Mouse (Mus musculus): ENCODE measurements around the gene Cav2.

The Cav2 gene

DNA sequence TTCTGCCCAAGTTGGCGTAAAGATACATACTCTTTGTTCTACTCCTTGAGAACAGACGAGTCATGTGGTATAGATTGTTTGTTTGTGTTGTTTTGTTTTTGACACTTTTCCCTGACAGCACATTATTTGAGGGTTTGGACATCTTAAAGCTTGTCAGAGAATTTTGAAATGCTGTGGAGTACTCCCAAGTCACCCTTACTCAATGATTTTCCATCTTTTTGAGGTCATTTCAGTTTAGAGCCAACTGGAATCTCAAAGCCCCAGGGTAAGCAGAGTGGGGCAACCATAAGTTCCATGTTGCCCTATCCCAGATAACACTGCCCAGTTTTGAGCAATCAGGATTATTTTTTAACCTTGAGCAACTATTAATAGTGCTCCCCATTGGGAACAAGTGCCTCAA is 33.3 kb downstream of the Cav2 start:
- no peak for DNase-seq

DNA sequence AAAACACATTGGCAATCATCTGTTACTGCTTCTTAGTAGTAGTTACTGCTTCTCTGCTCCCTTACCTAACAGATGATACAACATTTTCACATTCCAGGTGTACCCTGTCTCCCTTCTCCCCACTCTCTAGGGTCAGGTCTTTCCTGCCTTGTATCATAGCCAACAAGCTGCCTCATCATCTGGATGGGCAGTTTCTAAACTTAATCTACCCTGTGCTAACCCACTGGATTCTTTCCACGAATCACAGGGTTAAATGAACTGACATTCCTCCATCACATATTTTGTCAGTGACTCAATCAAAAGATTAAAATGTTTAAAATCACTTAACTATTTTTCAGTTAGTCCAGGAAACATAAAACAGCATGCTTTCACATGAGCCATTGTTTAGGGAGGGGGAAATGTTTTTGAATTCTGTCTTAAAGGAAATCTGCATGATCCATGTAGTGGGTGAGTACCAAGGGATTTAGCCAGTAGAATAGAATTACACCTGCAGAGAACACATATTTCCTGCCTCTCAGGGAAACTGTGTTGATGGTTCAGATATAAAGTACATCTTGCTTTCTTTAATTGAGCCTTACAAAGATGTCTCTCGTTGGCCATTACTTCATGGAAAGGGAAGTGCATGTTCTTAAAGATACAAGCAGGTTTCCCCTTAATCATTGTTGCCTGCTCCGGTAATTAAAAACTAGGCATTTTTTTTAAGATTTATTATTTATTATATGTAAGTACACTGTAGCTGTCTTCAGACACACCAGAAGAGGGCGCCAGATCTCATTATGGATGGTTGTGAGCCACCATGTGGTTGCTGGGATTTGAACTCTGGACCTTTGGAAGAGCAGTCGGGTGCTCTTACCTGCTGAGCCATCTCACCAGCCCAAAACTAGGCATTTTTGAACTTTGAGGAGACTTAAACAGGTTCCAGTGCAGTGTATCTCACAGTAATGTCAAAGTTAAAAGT is 34.0 kb downstream of the Cav2 start:
- no peak for DNase-seq

DNA sequence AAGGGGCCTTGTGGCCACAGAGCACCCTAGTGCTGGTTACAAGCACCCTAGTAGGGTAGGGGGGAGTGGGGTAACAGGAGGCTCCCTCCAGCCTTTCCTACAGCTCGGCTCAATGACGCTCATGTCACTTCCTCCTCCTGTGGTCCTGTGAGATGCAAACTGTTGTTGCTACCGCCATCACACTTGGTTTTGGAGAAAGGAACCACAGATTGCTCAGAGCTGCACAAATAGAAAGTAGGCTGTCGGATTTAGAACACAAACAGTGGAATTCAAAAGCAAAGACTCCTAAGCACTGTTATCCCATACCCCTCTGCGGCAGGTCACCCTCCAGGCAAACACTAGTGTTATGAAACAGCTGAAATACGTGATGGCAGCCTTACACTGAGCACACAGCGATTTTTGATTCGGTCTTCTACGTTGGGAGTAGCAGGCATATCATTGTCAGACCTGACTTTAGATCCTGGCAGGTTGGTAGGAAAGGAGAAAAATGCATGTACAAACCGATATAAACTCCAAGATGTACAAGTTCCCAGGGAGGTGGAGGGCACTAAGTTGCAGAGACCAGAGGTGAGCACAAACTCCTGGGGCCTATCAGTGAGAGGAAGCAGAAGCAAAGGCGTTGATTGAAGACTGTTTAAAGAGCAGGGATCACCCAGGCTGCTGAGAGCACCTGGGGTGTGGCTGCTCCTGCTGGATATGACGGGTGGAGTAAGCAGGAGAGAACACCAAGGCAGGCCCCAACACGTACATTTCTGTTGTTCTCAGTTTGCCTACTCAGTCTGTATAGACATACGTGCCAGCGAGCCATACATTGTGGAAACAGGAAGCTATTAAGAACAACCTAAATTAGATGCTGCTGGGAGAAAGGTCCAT is 35.5 kb downstream of the Cav2 start:
- no peak for DNase-seq

DNA sequence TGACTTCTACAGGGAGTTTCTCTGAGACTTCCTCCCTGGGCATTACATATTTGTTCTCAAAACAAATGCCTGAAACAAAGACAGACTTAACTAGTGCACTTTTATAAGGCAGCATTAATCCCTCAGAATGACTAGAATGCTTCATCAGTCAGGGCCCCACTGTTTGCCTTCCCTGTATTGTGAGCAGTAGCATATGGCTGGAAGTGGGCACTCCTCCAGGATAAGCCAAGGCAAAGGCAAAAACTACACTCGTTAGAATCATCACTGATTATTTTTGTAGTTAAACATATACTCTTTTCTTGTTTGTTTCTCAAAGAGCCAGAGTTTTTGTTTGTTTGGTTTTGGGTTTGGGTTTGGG is 36.2 kb downstream of the Cav2 start:
- DNase-seq: no peak

DNA sequence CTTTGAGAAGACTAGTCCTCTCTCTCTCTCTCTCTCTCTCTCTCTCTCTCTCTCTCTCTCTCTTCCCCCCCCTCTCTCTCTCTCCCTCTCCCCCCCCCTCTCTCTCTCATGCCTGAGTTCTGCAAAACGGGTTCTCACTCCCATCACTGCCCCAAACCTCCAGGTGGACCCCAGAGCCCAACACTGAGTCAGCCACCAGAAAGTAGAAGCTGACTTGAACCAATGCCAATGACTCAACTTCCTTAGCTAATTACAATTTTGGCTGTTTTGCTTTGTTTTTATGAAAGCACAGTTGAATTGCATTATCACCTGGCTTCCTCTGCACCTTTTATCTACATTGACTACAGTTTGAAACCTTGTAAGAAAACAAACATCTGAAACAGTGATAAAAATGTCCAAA is 37.0 kb downstream of the Cav2 start:
- no peak for DNase-seq

DNA sequence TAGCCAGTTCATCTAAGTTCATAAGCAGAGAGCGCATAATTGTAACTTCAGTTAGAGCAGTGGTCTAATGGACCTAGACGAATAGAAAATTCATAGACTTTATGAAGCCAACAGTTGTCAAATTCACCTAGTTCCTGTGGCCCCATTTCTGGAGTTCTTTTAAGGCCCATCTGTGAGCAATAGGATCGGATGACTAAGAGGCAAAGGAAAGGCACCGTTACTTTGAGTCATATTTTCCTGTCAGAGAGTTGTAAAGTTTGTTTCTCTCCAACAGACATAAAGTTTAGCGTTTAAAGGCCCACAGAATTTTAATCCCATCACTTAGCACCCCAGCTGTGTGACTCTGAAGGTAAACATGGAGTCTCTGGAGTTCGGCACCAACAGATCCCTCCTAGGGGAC is 41.0 kb downstream of the Cav2 start:
- no peak for DNase-seq

DNA sequence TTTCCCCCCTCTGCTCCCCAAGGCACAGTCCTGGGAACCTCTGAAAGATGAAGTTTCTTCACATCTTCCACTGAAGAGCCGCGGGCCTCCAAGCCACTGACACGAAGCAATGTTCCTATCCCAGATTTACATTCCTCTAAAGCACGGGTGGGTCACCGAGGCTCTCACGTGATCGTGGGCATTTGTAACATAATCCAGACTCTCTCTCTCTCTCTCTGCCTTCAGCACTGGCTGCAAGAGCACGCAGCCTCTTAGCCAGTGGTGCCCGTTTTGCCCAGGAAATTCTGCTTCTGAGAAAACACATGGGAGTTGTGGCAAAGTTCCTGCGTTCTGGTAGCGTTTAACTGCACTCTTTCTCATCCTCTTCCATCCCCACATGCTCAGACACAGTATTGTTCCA is 46.2 kb downstream of the Cav2 start:
- no peak for DNase-seq

DNA sequence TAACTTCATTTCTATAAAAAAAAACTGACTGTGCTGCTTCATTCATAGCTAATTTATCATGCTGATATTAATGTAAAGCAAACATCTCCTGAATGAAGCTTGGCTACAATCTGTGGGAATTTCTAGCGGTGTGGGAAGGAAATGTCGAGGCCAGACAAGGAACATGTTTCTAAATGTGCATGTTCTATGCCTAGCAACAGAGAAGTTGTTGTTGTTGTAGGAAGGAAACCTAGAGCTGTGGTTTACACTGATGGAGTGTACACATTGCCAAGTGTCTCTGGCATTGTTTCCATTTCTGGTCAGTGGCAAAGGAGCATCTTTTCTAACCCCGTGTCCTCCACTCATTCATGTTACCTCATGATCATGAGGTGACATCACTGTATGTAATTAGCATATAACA is 48.8 kb downstream of the Cav2 start:
- no peak for DNase-seq

DNA sequence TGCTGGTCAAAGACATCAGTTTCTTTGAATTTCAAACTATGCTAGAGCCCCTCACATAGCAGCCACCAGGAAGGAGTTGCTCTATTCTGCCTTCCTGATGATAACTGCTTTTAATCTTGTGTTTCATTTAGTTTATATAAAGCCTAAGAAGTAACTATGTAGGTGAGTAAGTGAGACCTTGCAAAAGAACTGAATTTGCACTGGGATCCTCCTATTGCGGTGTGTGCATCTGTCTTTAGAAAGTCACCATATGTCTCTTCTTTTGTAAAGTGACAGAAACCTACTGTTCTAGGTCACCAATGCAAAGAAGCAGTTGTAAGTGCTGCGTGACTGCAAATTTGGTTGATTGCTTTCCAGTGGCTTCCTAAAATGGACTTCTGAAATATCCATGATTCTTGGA is 56.7 kb downstream of the Cav2 start:
- no peak for DNase-seq
